Mouse (Mus musculus): ENCODE data around the gene Anxa5. TPM values are rescaled to one million over a fixed set of nuclear protein-coding genes. Genes with fewer than 3 reads are reported as not detected.

Gene Anxa5
- 97.6 and 113 TPM in 2 replicates for polyA plus RNA-seq (2012; rRNA removed)

GRCm38 (mm10) chr3:36475532-36476087, at the start of gene Anxa5, which contains the start of gene 1810062G17Rik:
Anxa5 (minus strand) TSS chr3:36475894.
1810062G17Rik (plus strand) TSS chr3:36475937.
- DNase-seq (ENCODE audit: extremely low spot score in 1 of 2, low spot score in 1 of 2): peak; percentile 87 to 91

GRCm38 (mm10) chr3:36524466-36524865, 48.8 kb upstream of the Anxa5 start:
- DNase-seq (ENCODE audit: extremely low spot score in 1 of 2, low spot score in 1 of 2): no peak

GRCm38 (mm10) chr3:36522137-36522536, 46.4 kb upstream of the Anxa5 start:
- DNase-seq (ENCODE audit: extremely low spot score in 1 of 2, low spot score in 1 of 2): no peak

- peak in 1 of 2 experiments; percentile 58 for DNase-seq (ENCODE audit: extremely low spot score in 1 of 2, low spot score in 1 of 2)
Measured at GRCm38 (mm10) chr3:36521073-36522060, 45.7 kb upstream of the Anxa5 start, which contains the start of gene Gm11549. Gm11549 (minus strand) TSS chr3:36521813.

GRCm38 (mm10) chr3:36516196-36516595, 40.5 kb upstream of the Anxa5 start:
- peak; percentile 76 to 81 for DNase-seq (ENCODE audit: extremely low spot score in 1 of 2, low spot score in 1 of 2)

GRCm38 (mm10) chr3:36511491-36511890, 35.8 kb upstream of the Anxa5 start:
- DNase-seq (ENCODE audit: extremely low spot score in 1 of 2, low spot score in 1 of 2): no peak

GRCm38 (mm10) chr3:36505809-36506735, 30.4 kb upstream of the Anxa5 start:
- no peak for DNase-seq (ENCODE audit: extremely low spot score in 1 of 2, low spot score in 1 of 2)

GRCm38 (mm10) chr3:36505306-36505705, 29.6 kb upstream of the Anxa5 start:
- no peak for DNase-seq (ENCODE audit: extremely low spot score in 1 of 2, low spot score in 1 of 2)

GRCm38 (mm10) chr3:36501546-36501945, 25.9 kb upstream of the Anxa5 start:
- no peak for DNase-seq (ENCODE audit: extremely low spot score in 1 of 2, low spot score in 1 of 2)

GRCm38 (mm10) chr3:36500976-36501375, 25.3 kb upstream of the Anxa5 start:
- no peak for DNase-seq (ENCODE audit: extremely low spot score in 1 of 2, low spot score in 1 of 2)

GRCm38 (mm10) chr3:36499418-36499817, 23.7 kb upstream of the Anxa5 start:
- DNase-seq (ENCODE audit: extremely low spot score in 1 of 2, low spot score in 1 of 2): no peak

- no peak for DNase-seq (ENCODE audit: extremely low spot score in 1 of 2, low spot score in 1 of 2)
Measured at GRCm38 (mm10) chr3:36498224-36498623, 22.5 kb upstream of the Anxa5 start.

GRCm38 (mm10) chr3:36496746-36497145, 21.1 kb upstream of the Anxa5 start:
- peak; percentile 50 to 88 for DNase-seq (ENCODE audit: extremely low spot score in 1 of 2, low spot score in 1 of 2)

GRCm38 (mm10) chr3:36496273-36496672, 20.6 kb upstream of the Anxa5 start:
- no peak for DNase-seq (ENCODE audit: extremely low spot score in 1 of 2, low spot score in 1 of 2)

- DNase-seq (ENCODE audit: extremely low spot score in 1 of 2, low spot score in 1 of 2): peak; percentile 48 to 95
Measured at GRCm38 (mm10) chr3:36495436-36495835, 19.7 kb upstream of the Anxa5 start.

GRCm38 (mm10) chr3:36494613-36495012, 18.9 kb upstream of the Anxa5 start:
- DNase-seq (ENCODE audit: extremely low spot score in 1 of 2, low spot score in 1 of 2): no peak

GRCm38 (mm10) chr3:36493641-36494283, 18.1 kb upstream of the Anxa5 start:
- no peak for DNase-seq (ENCODE audit: extremely low spot score in 1 of 2, low spot score in 1 of 2)

GRCm38 (mm10) chr3:36492716-36493391, 17.2 kb upstream of the Anxa5 start:
- no peak for DNase-seq (ENCODE audit: extremely low spot score in 1 of 2, low spot score in 1 of 2)

- DNase-seq (ENCODE audit: extremely low spot score in 1 of 2, low spot score in 1 of 2): no peak
Measured at GRCm38 (mm10) chr3:36491535-36491934, 15.8 kb upstream of the Anxa5 start.

- no peak for DNase-seq (ENCODE audit: extremely low spot score in 1 of 2, low spot score in 1 of 2)
Measured at GRCm38 (mm10) chr3:36489590-36489910, 13.9 kb upstream of the Anxa5 start.

Measured in frontal cortex, adult 2 months (tissue).